Mouse (Mus musculus): ENCODE measurements at regions not wholly inside any gene's neighbourhood (a gene's known extent, or its start where the extent isn't known, plus 50 kb on each side); places are given as distances from the start of the nearest gene placed in this dataset.
"Not testable (repeated sequence)": the region's sequence is repeated elsewhere in the genome, so short reads cannot be mapped to it uniquely, and the experiment has no call there.

DNA sequence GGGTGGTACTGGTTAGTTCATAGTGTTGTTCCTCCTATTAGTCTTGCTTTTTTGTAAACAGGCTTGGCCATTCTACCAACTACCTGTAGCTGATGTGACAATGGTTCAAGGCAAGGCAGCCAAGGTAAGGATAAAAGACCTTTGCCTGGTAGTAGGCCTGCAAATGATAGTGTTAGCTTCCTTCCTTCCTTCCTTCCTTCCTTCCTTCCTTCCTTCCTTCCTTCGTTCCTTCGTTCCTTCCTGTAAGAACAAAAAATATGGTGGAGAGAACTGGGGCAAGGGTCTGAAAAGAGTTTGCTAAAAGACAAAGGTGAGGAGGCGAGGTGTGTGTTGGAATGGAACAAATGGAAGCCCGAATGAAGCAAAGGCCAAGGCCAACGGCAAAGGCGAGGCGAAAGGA, 84.8 kb upstream of the Ezh2 start:
- DNase-seq (ENCODE audit: low read depth, low spot score) = not testable (repeated sequence)

DNA sequence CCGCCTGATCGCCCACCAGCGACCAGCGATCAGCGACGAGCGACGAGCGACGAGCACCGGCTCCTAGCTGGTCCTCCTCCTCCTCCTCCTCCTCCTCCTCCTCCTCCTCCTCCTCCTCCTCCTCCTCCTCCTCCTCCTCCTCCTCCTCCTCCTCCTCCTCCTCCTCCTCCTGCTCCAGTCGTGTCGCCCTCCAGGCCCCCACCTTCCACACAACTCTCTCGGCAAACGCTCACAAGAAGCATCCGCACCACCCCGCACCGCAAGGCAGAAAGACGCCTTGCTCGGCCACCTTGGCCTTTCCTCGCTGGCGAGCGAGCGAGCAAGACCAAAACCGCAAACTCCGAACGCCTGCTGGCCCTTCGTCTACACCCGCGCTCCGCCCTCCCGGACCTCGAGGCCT, 77.6 kb upstream of the Ezh2 start:
- not testable (repeated sequence) for DNase-seq (ENCODE audit: low read depth, low spot score)

- DNase-seq (ENCODE audit: low read depth, low spot score) = not testable (repeated sequence)
These were observed 57.7 kb upstream of the Ezh2 start for GRCm38 (mm10) chr6:47652880-47653279.

GRCm38 (mm10) chr6:47651385-47651718, 56.2 kb upstream of the Ezh2 start:
- DNase-seq (ENCODE audit: low read depth, low spot score) = not testable (repeated sequence)

GRCm38 (mm10) chr6:47650463-47651384, 55.6 kb upstream of the Ezh2 start:
- peak; percentile 100 for DNase-seq (ENCODE audit: low read depth, low spot score)

- DNase-seq (ENCODE audit: low read depth, low spot score) = peak; percentile 36
These were observed 54.8 kb upstream of the Ezh2 start for GRCm38 (mm10) chr6:47649961-47650360.

DNA sequence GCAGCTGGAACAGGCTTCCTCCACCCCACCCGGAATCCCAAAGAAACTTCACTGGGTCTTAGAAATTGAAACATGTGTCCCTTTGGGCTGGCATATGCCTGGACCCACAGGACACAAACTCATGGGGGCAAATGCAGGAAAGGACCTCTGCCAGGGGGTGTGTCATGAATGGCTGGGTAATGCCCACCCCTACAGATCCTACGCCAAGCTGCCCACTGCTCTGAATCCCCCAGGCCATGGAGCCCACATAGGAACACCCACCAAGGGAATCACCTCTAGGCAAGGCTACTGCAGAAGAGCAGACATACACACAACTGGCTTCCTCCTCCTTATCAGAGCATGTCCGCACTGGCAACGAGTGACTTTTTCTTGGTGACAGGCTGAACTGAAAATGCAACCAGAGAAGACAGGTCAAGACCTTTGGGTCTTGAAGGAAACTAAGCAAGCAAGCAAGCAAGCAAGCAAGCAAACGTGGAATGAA, 54.4 kb upstream of the Ezh2 start:
- DNase-seq (ENCODE audit: low read depth, low spot score) = peak; percentile 25

GRCm38 (mm10) chr6:47648899-47649298, 53.8 kb upstream of the Ezh2 start:
- DNase-seq (ENCODE audit: low read depth, low spot score) = peak; percentile 24

DNA sequence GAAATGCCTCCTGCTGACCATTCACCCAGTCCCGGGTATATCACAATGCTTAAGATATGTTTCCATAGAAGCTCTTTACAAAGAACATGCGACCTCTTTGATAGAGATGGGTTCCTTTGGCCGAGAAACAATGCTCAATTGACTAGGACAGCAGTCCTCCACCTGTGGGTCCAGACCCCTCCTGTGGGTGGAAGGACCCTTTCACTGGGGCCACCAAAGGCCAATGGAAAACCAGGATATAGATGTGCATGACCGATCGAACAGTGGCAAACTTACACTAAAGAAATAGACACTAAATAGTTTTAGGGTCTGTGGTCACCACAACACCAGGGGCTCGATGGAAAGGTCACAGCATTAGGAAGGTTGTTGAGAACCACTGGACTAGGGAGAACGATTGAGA, 53.2 kb upstream of the Ezh2 start:
- DNase-seq (ENCODE audit: low read depth, low spot score) = peak; percentile 20

GRCm38 (mm10) chr6:47647876-47648275, 52.7 kb upstream of the Ezh2 start:
- DNase-seq (ENCODE audit: low read depth, low spot score) = peak; percentile 11

GRCm38 (mm10) chr6:47646731-47647567, 51.8 kb upstream of the Ezh2 start:
- peak; percentile 33 for DNase-seq (ENCODE audit: low read depth, low spot score)

DNA sequence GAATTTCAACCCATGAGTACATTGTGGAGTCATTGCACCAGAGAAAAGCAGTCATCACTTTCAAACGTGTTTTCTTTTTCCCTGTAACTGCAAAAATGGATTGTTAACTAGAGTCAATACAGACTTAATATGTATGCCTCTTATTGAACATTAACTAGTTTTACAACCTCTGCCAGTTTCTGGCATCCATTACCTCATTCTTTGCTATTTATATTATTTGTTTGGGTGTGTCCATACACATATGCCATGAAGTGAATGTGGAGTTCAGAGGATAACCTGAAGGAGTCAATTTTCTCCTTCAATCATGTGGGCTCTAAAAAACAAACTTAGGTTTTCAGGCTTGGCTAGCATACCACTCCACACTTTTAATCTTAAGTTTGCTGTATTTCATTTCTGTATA, 50.9 kb upstream of the Ezh2 start:
- no peak for DNase-seq (ENCODE audit: low read depth, low spot score)
